Mouse (Mus musculus): ENCODE results near the gene Sult2a2.
"Not testable (repeated sequence)": the region's sequence is repeated elsewhere in the genome, so short reads cannot be mapped to it uniquely, and the experiment has no call there.

The Sult2a2 gene

GRCm38 (mm10) chr7:13733205-13733604, at the start of gene Sult2a2:
TSS of gene Sult2a2 (plus strand) at chr7:13733505.
- DNase-seq (ENCODE audit: low read depth, low spot score), result not testable (repeated sequence)

DNA sequence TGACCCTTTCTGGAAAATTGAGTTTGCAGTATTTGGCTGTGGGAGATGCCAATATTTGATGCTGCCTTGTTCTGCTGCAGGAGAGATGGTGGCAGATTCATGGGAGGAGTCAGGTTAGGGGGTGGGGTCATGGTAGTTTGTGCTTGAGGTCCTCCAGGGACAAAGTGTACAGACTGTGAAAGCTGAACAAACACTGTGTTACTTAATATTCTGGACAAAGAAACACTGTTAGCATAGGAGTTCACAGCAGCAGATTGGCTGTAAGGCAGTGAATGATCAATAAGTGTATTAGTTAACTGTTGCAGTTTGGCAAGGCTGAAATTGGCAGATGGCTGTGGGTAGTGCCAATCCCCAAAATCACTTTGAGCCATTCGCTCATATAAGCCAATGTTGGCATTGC, 80.6 kb downstream of the Sult2a2 start:
- no peak for DNase-seq (ENCODE audit: low read depth, low spot score)
